Mouse (Mus musculus): ENCODE measurements around the gene Kcnk15. TPM values are rescaled to one million over a fixed set of nuclear protein-coding genes. Genes with fewer than 3 reads are reported as not detected.

The Kcnk15 gene
- polyA plus RNA-seq, 1 experiment: not detected

- no peak for DNase-seq
- H3K4me3 ChIP-seq (ENCODE audit: control insufficient read depth, insufficient read depth, low read length): no peak overlapping the region
- no peaks in the 10 kb centered on the region for H3K36me3 ChIP-seq (ENCODE audit: control insufficient read depth, insufficient read depth, low read length)
- no peak overlapping the region for H3K27ac ChIP-seq (ENCODE audit: control insufficient read depth, insufficient read depth, low read length)
- 72% methylated on average over 17 of the region's 17 CpGs for WGBS
- H3K27me3 ChIP-seq (ENCODE audit: control insufficient read depth, insufficient read depth, low read length): no peaks in the 10 kb centered on the region
- H3K4me1 ChIP-seq (replicated peaks; ENCODE audit: control insufficient read depth, insufficient read depth, low read length): no peaks in the 10 kb centered on the region
- TF ChIP-seq CTCF (IDR thresholded peaks at IDR 0.05; ENCODE audit: borderline replicate concordance, control insufficient read depth, extremely low read depth, insufficient read depth, low read length, poor library complexity): no peak
- TF ChIP-seq POLR2A (IDR thresholded peaks at IDR 0.05; ENCODE audit: control insufficient read depth, extremely low read depth, insufficient read depth, low read length, poor library complexity): no peak
Measured at GRCm38 (mm10) chr2:163882859-163883652, 29.6 kb downstream of the Kcnk15 start.

GRCm38 (mm10) chr2:163889411-163889810 lies 36.0 kb downstream of the Kcnk15 start:
- no peak overlapping the region for H3K27ac ChIP-seq (ENCODE audit: control insufficient read depth, insufficient read depth, low read length)
- no peak for DNase-seq
- TF ChIP-seq CTCF (IDR thresholded peaks at IDR 0.05; ENCODE audit: borderline replicate concordance, control insufficient read depth, extremely low read depth, insufficient read depth, low read length, poor library complexity) (no peak), POLR2A (IDR thresholded peaks at IDR 0.05; ENCODE audit: control insufficient read depth, extremely low read depth, insufficient read depth, low read length, poor library complexity) (no peak)
- WGBS: 38% methylated on average over 6 of the region's 6 CpGs
- no peak overlapping the region for H3K4me3 ChIP-seq (ENCODE audit: control insufficient read depth, insufficient read depth, low read length)
- no peaks in the 10 kb centered on the region for H3K27me3 ChIP-seq (ENCODE audit: control insufficient read depth, insufficient read depth, low read length)
- no peaks in the 10 kb centered on the region for H3K36me3 ChIP-seq (ENCODE audit: control insufficient read depth, insufficient read depth, low read length)
- H3K4me1 ChIP-seq (replicated peaks; ENCODE audit: control insufficient read depth, insufficient read depth, low read length): no peaks in the 10 kb centered on the region

- TF ChIP-seq CTCF (IDR thresholded peaks at IDR 0.05; ENCODE audit: borderline replicate concordance, control insufficient read depth, extremely low read depth, insufficient read depth, low read length, poor library complexity) (no peak), POLR2A (IDR thresholded peaks at IDR 0.05; ENCODE audit: control insufficient read depth, extremely low read depth, insufficient read depth, low read length, poor library complexity) (no peak)
- 83% methylated on average over 11 of the region's 11 CpGs for whole genome bisulfite sequencing
- H3K27ac ChIP-seq (ENCODE audit: control insufficient read depth, insufficient read depth, low read length): no peak overlapping the region
- H3K36me3 ChIP-seq (ENCODE audit: control insufficient read depth, insufficient read depth, low read length): no peaks in the 10 kb centered on the region
- H3K4me3 ChIP-seq (ENCODE audit: control insufficient read depth, insufficient read depth, low read length): no peak overlapping the region
- H3K4me1 ChIP-seq (replicated peaks; ENCODE audit: control insufficient read depth, insufficient read depth, low read length): no peaks in the 10 kb centered on the region
- no peaks in the 10 kb centered on the region for H3K27me3 ChIP-seq (ENCODE audit: control insufficient read depth, insufficient read depth, low read length)
- no peak for DNase-seq
Measured at GRCm38 (mm10) chr2:163890586-163890985, 37.1 kb downstream of the Kcnk15 start.

GRCm38 (mm10) chr2:163891271-163891670 lies 37.8 kb downstream of the Kcnk15 start:
- H3K27me3 ChIP-seq (ENCODE audit: control insufficient read depth, insufficient read depth, low read length): no peaks in the 10 kb centered on the region
- H3K36me3 ChIP-seq (ENCODE audit: control insufficient read depth, insufficient read depth, low read length): no peaks in the 10 kb centered on the region
- 89% methylated on average over 11 of the region's 11 CpGs for WGBS
- H3K4me3 ChIP-seq (ENCODE audit: control insufficient read depth, insufficient read depth, low read length): no peak overlapping the region
- DNase-seq: no peak
- TF ChIP-seq POLR2A (IDR thresholded peaks at IDR 0.05; ENCODE audit: control insufficient read depth, extremely low read depth, insufficient read depth, low read length, poor library complexity) (no peak), CTCF (IDR thresholded peaks at IDR 0.05; ENCODE audit: borderline replicate concordance, control insufficient read depth, extremely low read depth, insufficient read depth, low read length, poor library complexity) (no peak)
- no peak overlapping the region for H3K27ac ChIP-seq (ENCODE audit: control insufficient read depth, insufficient read depth, low read length)
- no peaks in the 10 kb centered on the region for H3K4me1 ChIP-seq (replicated peaks; ENCODE audit: control insufficient read depth, insufficient read depth, low read length)

GRCm38 (mm10) chr2:163893446-163894370 lies 40.3 kb downstream of the Kcnk15 start:
- WGBS: 72% methylated on average over 7 of the region's 7 CpGs
- Histone ChIP-seq H3K4me3 (ENCODE audit: control insufficient read depth, insufficient read depth, low read length) (no peak overlapping the region), H3K36me3 (ENCODE audit: control insufficient read depth, insufficient read depth, low read length) (no peaks in the 10 kb centered on the region), H3K27me3 (ENCODE audit: control insufficient read depth, insufficient read depth, low read length) (no peaks in the 10 kb centered on the region), H3K27ac (ENCODE audit: control insufficient read depth, insufficient read depth, low read length) (no peak overlapping the region), H3K4me1 (replicated peaks; ENCODE audit: control insufficient read depth, insufficient read depth, low read length) (no peaks in the 10 kb centered on the region)
- no peak for DNase-seq
- no peak for TF ChIP-seq CTCF (IDR thresholded peaks at IDR 0.05; ENCODE audit: borderline replicate concordance, control insufficient read depth, extremely low read depth, insufficient read depth, low read length, poor library complexity)
- TF ChIP-seq POLR2A (IDR thresholded peaks at IDR 0.05; ENCODE audit: control insufficient read depth, extremely low read depth, insufficient read depth, low read length, poor library complexity): no peak

GRCm38 (mm10) chr2:163895156-163895555 lies 41.7 kb downstream of the Kcnk15 start:
- no peak for TF ChIP-seq POLR2A (IDR thresholded peaks at IDR 0.05; ENCODE audit: control insufficient read depth, extremely low read depth, insufficient read depth, low read length, poor library complexity)
- TF ChIP-seq CTCF (IDR thresholded peaks at IDR 0.05; ENCODE audit: borderline replicate concordance, control insufficient read depth, extremely low read depth, insufficient read depth, low read length, poor library complexity): no peak
- Histone ChIP-seq H3K4me1 (replicated peaks; ENCODE audit: control insufficient read depth, insufficient read depth, low read length) (no peaks in the 10 kb centered on the region; the same call in 1 of the 2 replicates), H3K36me3 (ENCODE audit: control insufficient read depth, insufficient read depth, low read length) (no peaks in the 10 kb centered on the region), H3K27me3 (ENCODE audit: control insufficient read depth, insufficient read depth, low read length) (no peaks in the 10 kb centered on the region), H3K4me3 (ENCODE audit: control insufficient read depth, insufficient read depth, low read length) (no peak overlapping the region), H3K27ac (ENCODE audit: control insufficient read depth, insufficient read depth, low read length) (no peak overlapping the region)
- WGBS: 51% methylated on average over 2 of the region's 2 CpGs
- DNase-seq: no peak

Measured in thymus, adult 2 months (tissue).